Mouse (Mus musculus): ENCODE results near the gene Eif2ak1.

GRCm38 (mm10) chr5:143950016-143950415, 132.4 kb downstream of the Eif2ak1 start:
- TF ChIP-seq CTCF (conservative IDR thresholded peaks at IDR 0.05; ENCODE audit: low read length), result no peak
- TF ChIP-seq POU5F1 (IDR thresholded peaks at IDR 0.05; ENCODE audit: borderline replicate concordance, low read length), result no peak
- TF ChIP-seq NANOG (IDR thresholded peaks at IDR 0.05; ENCODE audit: borderline replicate concordance, low read length), result no peak
